In genomic region chr19:55542461-55542860, GRCm38 (mm10) we compare ENCODE assay signal across 12 mouse cellular contexts.
A peak's percentile ranks its signal among the peaks of the same experiment; 100 is the strongest.
DNase-seq lines count a peak whose midpoint lies in the region; ATAC-seq and TF ChIP-seq lines count a peak whose summit lies in the region.
"Had no signal": no experiment of that assay in that cellular context is flagged by ENCODE, and none has a peak within 500 bp of the region (broad histone marks: within the 10 kb centered on the region; RNA-seq: fewer than 3 reads in every experiment).

No protein-coding gene starts in this region.

- ATAC-seq in heart, postnatal 0 days (ENCODE audit: insufficient read depth, low read depth), result peak; percentile 36; the same call in 1 of the 2 replicates
- no peak for ATAC-seq in forebrain, embryonic 12.5 days (ENCODE audit: low FRiP score)
- ATAC-seq: CD4-positive, CD25-positive, alpha-beta regulatory T cell, adult 4 months had no signal

- no peaks in the 10 kb centered on the region for H3K9me3 ChIP-seq in heart, postnatal 0 days (replicated peaks; ENCODE audit: control insufficient read depth, low read length)
- no peaks in the 10 kb centered on the region for H3K9me3 ChIP-seq in forebrain, embryonic 12.5 days
- H3K9me3 ChIP-seq: neural tube, embryonic 12.5 days had no signal

- H3K4me2 ChIP-seq in heart, postnatal 0 days (ENCODE audit: low read depth, low read length), result no peak overlapping the region
- H3K4me2 ChIP-seq in forebrain, embryonic 12.5 days, result no peak overlapping the region
- H3K4me2 ChIP-seq: neural tube, embryonic 12.5 days had no signal

- no peaks in the 10 kb centered on the region for H3K36me3 ChIP-seq in heart, postnatal 0 days (replicated peaks; ENCODE audit: control insufficient read depth, insufficient read depth, low read length)
- H3K36me3 ChIP-seq in forebrain, embryonic 12.5 days (replicated peaks), result no peaks in the 10 kb centered on the region
- H3K36me3 ChIP-seq: neural tube, embryonic 12.5 days had no signal

- DNase-seq in gastrocnemius, adult 18-20 months (ENCODE audit: low spot score), result peak; percentile 15
- no peak for DNase-seq in gastrocnemius, postnatal 14 days
- DNase-seq in urinary bladder, postnatal 14 days (ENCODE audit: low spot score), result peak; percentile 36
- DNase-seq in urinary bladder, postnatal 4 days (ENCODE audit: low spot score in 2 of 2), result no peak
- DNase-seq in heart, postnatal 0 days (ENCODE audit: low spot score), result peak; percentile 74
- DNase-seq in ovary, adult 18-20 months (ENCODE audit: low spot score), result no peak
- no peak for DNase-seq in cerebellum, postnatal 36 days
- DNase-seq: kidney, adult 11 months; spleen, adult 18-20 months had no signal

- TF ChIP-seq EP300 in heart, postnatal 0 days (IDR thresholded peaks at IDR 0.05; ENCODE audit: low read depth), result no peak

- WGBS in heart, postnatal 0 days, result 49% methylated on average over 6 of the region's 6 CpGs
- WGBS in forebrain, embryonic 12.5 days, result 90% methylated on average over 6 of the region's 6 CpGs

- H3K27me3 ChIP-seq in heart, postnatal 0 days (ENCODE audit: control insufficient read depth, insufficient read depth, low read length), result no peaks in the 10 kb centered on the region
- peaks cover 52% of the 10 kb centered on the region for H3K27me3 ChIP-seq in forebrain, embryonic 12.5 days
- H3K27me3 ChIP-seq: neural tube, embryonic 12.5 days had no signal

- no peak overlapping the region for H3K9ac ChIP-seq in heart, postnatal 0 days (replicated peaks; ENCODE audit: low read depth, low read length)
- no peak overlapping the region for H3K9ac ChIP-seq in forebrain, embryonic 12.5 days
- H3K9ac ChIP-seq: neural tube, embryonic 12.5 days had no signal

- H3K4me1 ChIP-seq in heart, postnatal 0 days (ENCODE audit: control insufficient read depth, insufficient read depth), result peaks cover 12% of the 10 kb centered on the region; the same call in 1 of the 2 replicates
- peaks cover 13% of the 10 kb centered on the region for H3K4me1 ChIP-seq in forebrain, embryonic 12.5 days

- H3K27ac ChIP-seq in heart, postnatal 0 days (ENCODE audit: low read depth), result no peak overlapping the region
- no peak overlapping the region for H3K27ac ChIP-seq in forebrain, embryonic 12.5 days
- H3K27ac ChIP-seq: neural tube, embryonic 12.5 days had no signal

- intact Hi-C loops in gastrocnemius, postnatal 14 days (cut with DNase I; ENCODE audit: low total_unique reads), result loop anchor here (10.0 kb wide), 1 partner anchor 592 kb away; no protein-coding TSS in a partner anchor

- no peak for TF ChIP-seq CTCF in heart, postnatal 0 days (IDR thresholded peaks at IDR 0.05; ENCODE audit: low read depth)

- no peak overlapping the region for H3K4me3 ChIP-seq in heart, postnatal 0 days (ENCODE audit: low read depth, low read length)
- H3K4me3 ChIP-seq in forebrain, embryonic 12.5 days (replicated peaks), result no peak overlapping the region
- H3K4me3 ChIP-seq: neural tube, embryonic 12.5 days had no signal

Comparison
In these comparisons a context has a peak if more than half of its experiments do, and no peak if none do; other contexts are left out.
1. DNase-seq: peak in gastrocnemius, adult 18-20 months (single experiment), urinary bladder, postnatal 14 days (single experiment) and heart, postnatal 0 days (single experiment); none in gastrocnemius, postnatal 14 days (single experiment), urinary bladder, postnatal 4 days (0 of 2), ovary, adult 18-20 months (single experiment) and cerebellum, postnatal 36 days (0 of 2).